Mouse (Mus musculus): ENCODE data around the gene Acbd7.

Acbd7 gene

GRCm38 (mm10) chr2:3335611-3336301, at the start of gene Acbd7:
Gene Acbd7, plus strand, starts transcription at chr2:3336168.
- no peak for DNase-seq (ENCODE audit: low spot score)

GRCm38 (mm10) chr2:3286243-3286642, 49.7 kb upstream of the Acbd7 start:
- no peak for DNase-seq (ENCODE audit: low spot score)

- DNase-seq (ENCODE audit: low spot score): no peak
These were observed 46.4 kb upstream of the Acbd7 start for GRCm38 (mm10) chr2:3289581-3289980.

GRCm38 (mm10) chr2:3292170-3292569, 43.8 kb upstream of the Acbd7 start:
- no peak for DNase-seq (ENCODE audit: low spot score)

GRCm38 (mm10) chr2:3295826-3296225, 40.1 kb upstream of the Acbd7 start:
- no peak for DNase-seq (ENCODE audit: low spot score)

- no peak for DNase-seq (ENCODE audit: low spot score)
These were observed 30.4 kb upstream of the Acbd7 start for GRCm38 (mm10) chr2:3305426-3306025.

- DNase-seq (ENCODE audit: low spot score): no peak
These were observed 12.8 kb upstream of the Acbd7 start for GRCm38 (mm10) chr2:3323132-3323531.

- DNase-seq (ENCODE audit: low spot score): no peak
These were observed 11.4 kb upstream of the Acbd7 start for GRCm38 (mm10) chr2:3324381-3325130.

GRCm38 (mm10) chr2:3326547-3326946, 9.4 kb upstream of the Acbd7 start:
- no peak for DNase-seq (ENCODE audit: low spot score)

GRCm38 (mm10) chr2:3327351-3327750, 8.6 kb upstream of the Acbd7 start:
- DNase-seq (ENCODE audit: low spot score): no peak

GRCm38 (mm10) chr2:3331071-3331703, 4.8 kb upstream of the Acbd7 start:
- no peak for DNase-seq (ENCODE audit: low spot score)

- no peak for DNase-seq (ENCODE audit: low spot score)
These were observed 3.9 kb upstream of the Acbd7 start for GRCm38 (mm10) chr2:3332056-3332455.

- DNase-seq (ENCODE audit: low spot score): peak; percentile 90
These were observed 3.3 kb upstream of the Acbd7 start, which contains the start of gene Rpp38 for GRCm38 (mm10) chr2:3332484-3333242. Gene Rpp38, minus strand, starts transcription at chr2:3332643.

- DNase-seq (ENCODE audit: low spot score): no peak
These were observed 2.2 kb upstream of the Acbd7 start for GRCm38 (mm10) chr2:3333761-3334160.

- no peak for DNase-seq (ENCODE audit: low spot score)
These were observed 12.5 kb downstream of the Acbd7 start for GRCm38 (mm10) chr2:3348422-3348821.

GRCm38 (mm10) chr2:3348919-3349318, 13.0 kb downstream of the Acbd7 start:
- no peak for DNase-seq (ENCODE audit: low spot score)

- no peak for DNase-seq (ENCODE audit: low spot score)
These were observed 17.2 kb downstream of the Acbd7 start for GRCm38 (mm10) chr2:3353160-3353559.

GRCm38 (mm10) chr2:3355793-3356192, 19.8 kb downstream of the Acbd7 start:
- no peak for DNase-seq (ENCODE audit: low spot score)

GRCm38 (mm10) chr2:3356311-3356710, 20.3 kb downstream of the Acbd7 start:
- DNase-seq (ENCODE audit: low spot score): no peak

GRCm38 (mm10) chr2:3357887-3358286, 21.9 kb downstream of the Acbd7 start:
- DNase-seq (ENCODE audit: low spot score): no peak

- DNase-seq (ENCODE audit: low spot score): no peak
These were observed 25.1 kb downstream of the Acbd7 start for GRCm38 (mm10) chr2:3361067-3361466.

GRCm38 (mm10) chr2:3365127-3365526, 29.2 kb downstream of the Acbd7 start:
- no peak for DNase-seq (ENCODE audit: low spot score)
